Mouse (Mus musculus): ENCODE results near the gene Bdh2.

Gene Bdh2

DNA sequence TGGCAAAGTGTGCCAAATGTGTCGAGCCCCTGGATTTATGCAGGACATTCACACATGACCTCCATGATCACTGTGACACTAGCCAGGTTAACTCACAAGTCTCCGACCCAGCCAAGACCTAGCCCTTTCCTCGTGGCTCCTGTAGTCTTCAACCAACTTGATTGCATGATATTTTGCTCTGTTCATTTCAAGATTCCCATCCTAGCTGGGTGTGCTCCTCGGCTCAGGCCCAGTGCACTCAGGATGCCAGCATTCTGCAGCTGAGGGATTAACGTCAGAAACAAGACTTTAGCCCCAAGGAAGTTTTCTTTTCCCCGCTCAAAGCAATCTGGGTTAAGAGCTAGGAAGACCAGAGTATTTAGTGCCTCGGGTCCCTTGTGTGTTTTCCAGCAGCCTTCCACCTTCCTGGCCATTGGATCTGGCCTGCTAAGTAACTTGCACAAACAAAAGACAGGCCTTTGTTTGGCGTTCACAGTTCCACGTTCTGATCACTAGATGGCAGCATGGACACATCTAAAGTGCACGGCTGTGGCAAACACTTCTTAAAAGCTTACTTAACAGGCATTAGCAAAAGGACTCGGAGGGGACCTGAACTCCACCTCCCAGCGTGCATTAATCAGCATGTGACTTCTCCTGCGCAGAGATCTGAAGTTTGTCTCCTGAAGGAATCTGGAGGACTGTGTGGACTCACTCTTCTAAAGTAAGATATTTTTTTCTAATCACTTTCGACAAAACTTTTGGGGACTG lies at the start of gene Bdh2:
Gene Bdh2 (plus strand): TSS at position 553 of the 747 bp plus-strand sequence.
- peak; percentile 95 for DNase-seq

DNA sequence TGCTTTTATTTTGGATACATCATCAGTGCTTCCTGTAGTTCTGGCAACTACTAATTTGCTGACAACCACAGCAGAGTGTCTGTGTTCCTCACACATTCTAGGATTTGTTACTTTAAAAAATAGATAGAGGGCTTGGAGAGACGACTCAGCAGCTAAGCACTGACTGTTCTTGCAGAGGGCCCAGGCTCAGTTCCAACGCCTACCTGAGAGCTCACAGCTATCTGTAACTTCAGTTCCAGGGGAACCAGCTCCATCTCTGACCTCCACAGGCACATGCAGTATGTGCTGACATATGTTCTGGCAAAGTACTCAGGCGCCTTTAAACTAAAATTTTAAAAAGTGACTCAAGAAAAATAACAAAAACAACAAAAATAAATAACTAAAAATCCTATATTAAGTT lies 49.0 kb upstream of the Bdh2 start:
- no peak for DNase-seq

DNA sequence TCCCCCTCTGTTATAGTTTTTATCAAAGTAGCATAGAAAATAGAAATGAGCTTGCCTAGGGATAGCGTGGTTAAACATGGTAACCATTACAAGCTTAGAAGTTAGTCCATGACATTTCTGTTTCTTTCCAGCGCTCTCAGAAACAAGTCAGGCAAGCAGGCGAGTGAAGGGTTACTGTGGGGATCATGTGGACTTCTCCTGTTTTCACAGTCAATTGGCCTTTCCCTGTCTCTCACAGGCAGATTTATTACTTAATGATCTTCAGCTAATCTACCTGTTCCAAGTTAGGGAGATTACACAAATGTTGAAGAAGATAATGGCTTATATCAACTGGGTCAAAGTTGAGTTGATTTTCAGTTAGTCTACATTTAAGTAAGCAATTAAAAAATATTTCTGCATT lies 48.6 kb upstream of the Bdh2 start:
- DNase-seq = no peak

DNA sequence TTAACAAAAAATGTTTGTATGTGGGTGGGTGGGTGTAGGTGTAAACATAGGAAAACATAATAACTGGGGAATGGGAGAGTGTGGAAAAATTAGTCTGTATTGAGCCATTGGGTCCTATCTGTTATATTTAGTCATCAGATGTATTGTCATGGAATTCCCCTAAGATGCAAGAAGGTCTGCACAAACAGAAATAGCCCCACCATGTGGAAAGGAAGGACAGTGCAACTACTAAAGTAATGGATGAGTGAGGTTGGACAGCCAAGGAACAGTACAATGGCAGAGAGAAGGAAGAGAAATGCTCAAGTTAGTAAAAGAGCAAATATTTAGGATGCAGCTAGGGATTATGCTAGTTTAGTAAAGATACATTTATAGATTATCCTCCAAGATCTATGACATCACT lies 35.3 kb upstream of the Bdh2 start:
- DNase-seq = peak; percentile 18

DNA sequence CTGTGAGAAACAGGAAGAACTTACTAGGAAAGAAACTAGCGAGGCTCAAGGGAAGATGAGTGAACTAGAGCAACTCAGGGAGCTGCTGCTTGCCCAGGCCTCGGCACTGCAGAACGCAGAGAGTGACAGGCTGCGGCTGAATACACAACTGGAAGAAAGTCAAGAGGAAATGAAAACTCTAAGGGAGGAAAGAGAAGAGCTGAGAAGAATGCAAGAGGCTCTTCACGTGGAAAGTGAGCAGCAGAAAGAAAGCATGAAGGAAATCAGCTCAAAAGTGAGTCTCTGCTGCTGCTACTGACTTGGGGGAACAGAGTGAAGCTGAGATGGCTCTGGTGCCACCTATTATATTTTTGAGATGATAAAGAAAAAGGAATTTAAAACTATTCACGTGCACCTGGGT lies 34.2 kb upstream of the Bdh2 start:
- no peak for DNase-seq

DNA sequence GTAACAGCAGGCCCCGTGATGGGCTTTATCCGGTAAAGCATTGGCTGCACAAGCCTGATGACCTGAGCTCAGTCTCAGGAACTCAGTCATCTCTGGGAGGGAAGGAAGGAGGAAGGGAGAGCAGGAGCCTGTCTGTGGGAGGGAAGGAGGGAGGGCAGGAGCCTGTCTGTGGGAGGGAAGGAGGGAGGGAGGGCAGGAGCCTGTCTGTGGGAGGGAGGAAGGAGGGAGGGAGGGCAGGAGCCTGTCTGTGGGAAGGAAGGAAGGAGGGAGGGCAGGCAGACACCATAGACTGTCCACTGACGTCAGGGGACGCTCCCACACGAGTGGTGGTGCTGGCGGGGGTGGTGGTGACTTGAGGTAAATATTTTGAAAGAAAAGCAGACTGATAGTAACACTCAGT lies 31.9 kb upstream of the Bdh2 start:
- DNase-seq = no peak

DNA sequence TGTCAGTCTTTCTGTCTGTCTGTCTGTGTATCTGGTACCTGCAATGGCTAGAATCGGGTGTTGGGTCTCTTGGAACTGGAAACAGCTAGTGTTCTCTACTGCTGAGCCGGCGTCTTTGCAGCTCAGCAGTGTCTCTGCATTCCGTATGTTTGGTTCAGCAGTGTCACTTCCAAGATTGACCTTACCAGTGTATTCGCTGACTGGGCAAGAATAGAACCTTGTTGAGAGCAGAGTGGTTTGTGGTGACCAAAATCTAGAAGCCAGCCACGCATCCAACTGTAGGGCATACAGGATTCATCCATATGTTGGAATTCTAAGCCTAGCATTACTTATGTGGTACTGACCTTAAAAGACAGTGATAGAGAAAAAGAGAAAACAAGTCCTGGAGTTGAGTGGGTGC lies 29.2 kb upstream of the Bdh2 start:
- DNase-seq = no peak

DNA sequence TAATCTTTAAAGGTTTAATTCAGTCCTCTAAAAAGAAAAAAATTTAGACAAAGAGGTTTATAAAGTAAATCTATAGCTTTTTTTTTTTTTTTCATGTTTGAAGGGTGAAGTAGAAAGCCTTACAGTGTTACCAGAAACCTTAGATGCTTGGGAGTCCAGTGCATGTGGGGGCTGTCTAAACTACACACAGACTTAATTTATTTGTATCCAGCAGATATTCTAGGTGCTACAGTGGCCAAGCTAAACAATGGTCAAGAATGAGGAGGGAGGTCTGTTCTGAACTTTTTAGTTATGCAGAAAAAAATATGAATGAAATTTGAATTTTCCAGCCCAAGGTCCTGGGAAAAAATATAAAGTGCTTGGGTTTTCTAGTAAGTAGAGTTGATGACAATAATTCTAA lies 26.2 kb upstream of the Bdh2 start:
- no peak for DNase-seq

DNA sequence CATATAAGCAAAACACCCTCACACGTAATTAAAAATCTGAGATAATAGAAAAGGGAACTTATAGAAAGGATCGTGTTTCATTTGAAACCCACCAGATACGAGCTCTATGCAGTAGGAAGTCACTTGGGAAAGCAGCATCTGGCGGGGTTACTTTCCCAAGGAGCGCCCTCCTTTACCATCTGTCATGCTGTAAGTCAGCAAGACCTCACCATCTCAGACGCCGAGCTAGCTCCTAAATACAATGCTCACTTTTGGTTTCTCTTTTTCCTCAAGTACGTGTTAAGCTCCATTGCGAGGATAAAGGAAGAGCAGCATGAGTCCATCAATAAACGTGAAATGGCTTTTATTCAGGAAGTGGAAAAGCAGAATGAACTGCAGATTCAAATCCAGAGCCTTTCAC lies 22.1 kb upstream of the Bdh2 start:
- no peak for DNase-seq

DNA sequence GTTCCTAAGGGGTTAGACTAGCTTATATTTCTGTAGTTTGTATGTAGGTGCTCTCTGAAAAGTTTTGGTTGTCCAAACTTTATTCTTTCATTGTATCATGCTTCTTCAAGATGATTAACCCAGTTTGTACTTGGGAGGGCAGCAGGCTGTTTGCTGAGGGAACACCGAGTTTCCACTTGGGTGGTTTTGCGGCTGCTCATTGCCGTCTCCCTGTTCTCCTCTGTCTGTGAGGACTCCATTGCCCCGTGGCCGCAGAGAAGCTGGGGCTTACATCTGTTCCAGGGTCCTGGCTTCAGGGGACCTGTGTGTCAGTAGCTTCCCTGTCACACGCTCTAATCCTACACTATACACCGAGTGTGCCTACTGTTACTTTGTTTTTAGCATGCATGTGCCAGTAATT lies 20.8 kb upstream of the Bdh2 start:
- peak; percentile 68 for DNase-seq

DNA sequence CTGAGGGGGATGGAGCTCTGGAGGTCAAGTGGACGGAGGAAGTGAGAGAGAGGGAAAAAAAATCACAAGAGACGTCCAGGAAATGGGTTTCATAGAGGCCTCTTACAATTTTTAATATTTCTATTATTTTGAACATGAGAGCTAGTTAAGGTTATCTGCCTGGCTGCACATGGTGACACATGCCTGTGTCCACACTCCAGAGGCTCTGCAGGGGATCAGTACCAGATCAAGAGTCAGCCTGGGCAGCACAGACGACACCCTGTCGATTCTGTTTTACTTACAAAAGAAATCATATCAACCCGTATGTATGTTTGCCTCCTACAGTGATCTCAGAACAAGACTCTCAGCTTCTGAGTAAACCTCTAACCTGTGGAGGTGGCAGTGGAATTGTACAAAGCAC lies 12.4 kb upstream of the Bdh2 start:
- peak; percentile 59 for DNase-seq

DNA sequence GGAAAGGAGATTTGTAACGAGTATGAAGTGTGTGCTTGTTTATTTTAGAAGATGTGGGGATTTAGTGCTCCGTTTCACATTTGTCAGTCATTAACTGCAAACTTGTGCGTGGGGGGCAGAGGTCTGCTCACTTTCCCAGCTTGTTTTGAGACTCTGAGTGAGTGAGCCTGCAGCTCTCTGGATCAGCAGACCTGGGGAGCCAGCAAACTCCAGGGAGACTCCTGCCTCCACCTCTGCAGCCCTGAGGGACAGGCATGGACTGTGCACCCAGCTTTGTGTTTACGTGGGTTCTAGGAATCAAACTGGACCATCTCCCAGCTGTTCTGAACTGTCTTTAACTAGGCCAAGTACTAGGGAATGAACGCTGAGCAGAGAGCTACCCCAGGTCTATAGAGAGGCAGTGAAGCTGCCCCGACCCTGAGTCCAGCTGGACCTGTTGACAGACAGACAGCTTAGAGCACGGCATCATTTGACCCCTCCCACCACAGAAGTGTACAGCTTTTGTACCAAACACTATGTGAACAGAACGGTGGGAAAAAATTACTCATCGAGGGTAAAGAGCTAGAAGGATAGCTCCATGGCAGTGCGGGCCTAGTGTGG lies 11.5 kb upstream of the Bdh2 start:
- DNase-seq = peak; percentile 92

DNA sequence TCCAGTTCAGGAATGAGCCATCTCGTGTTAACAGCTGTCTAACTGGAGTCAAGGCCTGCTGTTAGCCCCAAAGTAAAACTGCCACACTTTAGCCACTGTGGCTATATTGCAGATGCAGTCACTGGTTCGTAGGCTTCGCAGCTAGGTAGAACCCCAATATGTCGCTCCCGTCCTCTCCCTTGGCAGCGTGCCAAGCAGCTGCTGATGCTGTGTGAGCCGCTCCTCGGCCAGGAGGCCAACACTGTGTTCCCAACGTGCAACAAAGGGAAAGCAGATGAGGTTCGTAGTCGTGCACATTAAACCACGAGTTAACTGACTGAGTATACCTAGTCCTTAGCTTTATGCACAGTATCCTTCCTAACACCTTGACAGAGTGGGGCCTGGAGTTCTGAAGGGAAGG lies 8.4 kb upstream of the Bdh2 start:
- no peak for DNase-seq

DNA sequence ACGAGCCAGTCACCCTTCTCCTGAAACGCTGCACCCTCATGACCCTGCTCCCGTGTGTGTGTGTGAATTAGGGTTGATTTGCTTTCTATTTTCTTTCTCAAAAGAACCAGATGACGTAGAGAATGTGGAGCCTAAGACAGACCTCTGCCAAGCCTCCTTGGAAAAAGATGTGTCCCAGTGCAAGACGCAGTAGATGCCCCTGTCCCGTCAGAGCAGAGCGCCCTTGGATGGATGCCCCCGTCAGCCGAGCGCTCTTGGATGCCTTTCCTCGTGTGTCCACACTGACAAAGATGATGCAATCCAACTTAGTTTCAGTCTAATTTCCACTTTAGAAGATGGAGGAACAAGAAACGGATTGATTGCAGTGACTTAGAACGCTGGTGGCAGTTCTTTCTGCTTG lies 8.0 kb upstream of the Bdh2 start:
- no peak for DNase-seq

DNA sequence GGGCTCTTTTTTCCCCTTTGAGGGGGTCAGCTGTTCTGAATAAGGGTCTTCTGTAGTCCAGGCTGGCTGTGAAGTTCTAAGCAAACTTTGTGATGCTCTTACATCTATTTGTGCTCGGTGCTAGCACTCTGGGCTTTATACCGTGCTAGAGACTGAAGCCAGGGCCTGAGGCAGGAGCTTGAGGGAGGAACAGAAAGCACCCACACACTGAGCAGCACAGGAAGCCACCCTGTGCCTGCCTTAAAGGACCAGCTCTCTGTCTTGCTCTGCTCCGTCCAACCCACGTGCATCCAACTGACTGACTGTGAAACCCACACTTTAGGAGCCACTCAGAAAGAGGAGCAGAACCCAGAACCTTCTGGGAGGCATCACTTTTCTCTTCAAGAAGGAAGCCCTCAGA lies 861 bp upstream of the Bdh2 start:
- no peak for DNase-seq

DNA sequence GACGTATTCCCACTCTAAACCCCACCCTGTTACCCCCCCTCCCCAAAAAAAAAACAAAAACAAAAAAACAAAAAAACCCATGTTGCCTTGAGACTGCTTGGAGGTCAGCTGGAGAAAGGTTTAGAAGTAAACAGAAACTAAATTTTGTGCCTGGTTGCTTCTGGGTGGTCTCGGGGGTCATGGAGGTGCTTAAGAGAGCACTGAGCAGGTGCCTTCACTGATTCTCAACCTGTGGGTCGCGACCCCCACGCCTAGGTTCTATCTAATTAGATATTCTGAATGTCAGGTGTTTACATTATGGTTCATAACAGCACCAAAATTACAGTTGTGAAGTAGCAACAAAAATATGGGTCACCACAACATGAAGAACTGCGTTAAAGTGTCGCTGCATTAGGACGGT lies 680 bp downstream of the Bdh2 start:
- DNase-seq = no peak

DNA sequence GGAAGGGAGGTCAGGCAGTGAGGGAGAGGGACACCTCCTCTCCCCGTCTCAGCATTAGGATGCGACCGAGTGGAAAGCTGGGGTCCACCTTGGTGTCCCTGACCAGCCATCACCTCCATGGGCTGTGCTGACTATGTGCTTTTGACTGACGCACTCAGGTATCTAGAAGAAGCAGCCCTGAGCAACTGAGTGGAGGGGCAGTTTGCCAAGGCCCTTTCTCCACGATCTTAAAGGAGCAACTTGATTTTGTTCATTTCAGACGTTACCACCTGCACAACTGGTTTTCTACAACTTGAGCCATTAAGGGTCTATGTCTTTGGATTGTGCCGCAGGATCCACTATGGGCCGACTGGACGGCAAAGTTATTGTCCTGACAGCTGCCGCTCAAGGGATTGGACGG lies 4.2 kb downstream of the Bdh2 start:
- no peak for DNase-seq

DNA sequence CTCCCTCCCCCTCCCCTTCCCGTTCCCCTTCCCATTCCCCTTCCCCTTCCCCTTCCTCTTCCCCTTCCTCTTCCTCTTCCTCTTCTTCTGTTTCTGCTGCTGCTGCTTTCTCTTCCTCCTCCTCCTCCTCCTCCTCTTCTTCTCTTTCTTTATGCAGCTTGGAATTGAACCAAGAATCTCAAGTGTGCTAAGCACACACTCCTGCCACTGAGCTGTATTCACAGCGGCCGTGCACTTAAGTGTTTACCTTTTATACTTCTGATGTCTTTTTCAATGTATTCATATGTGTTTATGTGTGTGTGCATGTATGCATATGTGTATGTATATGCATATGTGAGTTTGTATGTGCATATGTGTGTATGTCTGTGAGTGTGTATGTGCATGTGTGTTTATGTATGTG lies 4.8 kb downstream of the Bdh2 start:
- DNase-seq = no peak

DNA sequence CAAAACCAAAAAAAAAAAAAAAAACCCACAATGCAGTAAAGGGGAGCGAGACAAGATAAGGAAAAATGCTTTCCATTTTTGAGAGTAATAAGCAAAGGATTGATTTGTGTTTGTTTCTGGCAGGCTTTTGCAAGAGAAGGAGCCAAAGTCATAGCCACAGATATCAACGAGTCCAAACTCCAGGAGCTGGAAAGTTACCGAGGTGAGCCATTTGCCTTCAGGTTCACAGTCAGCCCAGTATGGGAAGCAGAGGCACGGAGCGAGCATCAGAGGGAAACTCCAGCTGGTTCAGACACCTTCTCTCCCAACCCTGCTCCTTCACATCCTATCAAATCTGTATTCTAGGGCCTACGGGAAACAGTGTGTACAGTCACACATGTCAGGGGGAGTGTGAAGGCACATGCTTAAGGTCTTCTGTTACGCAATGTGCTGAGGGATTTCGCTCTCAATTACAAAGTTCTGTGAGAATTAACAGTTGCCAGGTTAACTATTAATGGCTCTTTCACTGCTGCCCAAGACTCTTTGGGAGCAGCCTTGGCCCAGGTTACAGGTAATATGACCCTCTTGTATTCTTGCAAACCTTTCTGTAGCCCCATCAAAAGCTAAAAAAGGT lies 7.2 kb downstream of the Bdh2 start:
- DNase-seq = peak; percentile 92

DNA sequence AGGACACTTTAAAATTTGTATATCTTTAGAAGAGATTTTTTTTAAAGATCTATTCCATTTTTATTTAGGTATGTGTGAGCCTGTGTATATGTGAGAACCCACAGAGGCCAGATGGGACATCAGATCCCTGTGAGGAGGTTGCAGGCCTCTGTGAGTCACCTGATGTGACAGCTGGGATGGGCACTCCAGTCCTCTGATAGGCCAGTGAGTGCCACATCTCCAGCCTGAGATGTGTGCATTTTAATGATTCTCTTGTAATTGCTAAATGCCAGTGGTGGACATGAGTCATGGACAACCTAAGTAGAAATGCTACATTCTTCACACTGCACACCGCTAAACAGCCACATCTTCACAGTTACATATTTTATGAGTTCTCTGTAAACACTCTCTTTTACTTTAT lies 8.1 kb downstream of the Bdh2 start:
- no peak for DNase-seq

DNA sequence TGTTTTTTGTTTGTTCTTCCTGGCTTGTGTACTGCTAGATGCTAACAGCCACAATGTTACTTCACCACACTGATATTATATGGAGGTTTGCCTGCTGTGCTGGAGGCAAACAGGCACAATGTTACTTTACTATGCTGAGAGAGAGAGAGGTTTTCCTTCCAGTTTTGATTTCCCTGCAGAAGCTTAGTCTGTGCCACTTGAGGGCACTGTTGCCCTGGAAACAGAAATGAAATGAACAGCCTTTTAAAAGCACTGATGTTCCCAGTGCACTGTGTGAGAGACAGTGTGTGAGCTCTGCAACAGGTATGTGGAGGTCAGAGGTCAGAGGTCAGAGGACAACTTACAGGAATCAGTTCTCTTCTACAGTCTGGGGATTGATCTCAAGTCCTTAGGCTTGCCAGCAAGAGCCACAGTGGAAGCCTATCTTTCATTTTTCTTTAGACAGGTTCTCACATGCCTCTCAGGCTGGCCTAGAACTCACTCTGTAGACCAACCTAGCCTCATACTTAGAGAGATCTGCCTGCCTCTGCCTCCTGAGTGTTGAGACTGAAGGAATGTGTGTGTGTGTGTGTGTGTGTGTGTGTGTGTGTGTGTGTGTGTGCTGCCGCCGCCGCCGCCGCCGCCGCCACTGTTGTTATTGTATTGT lies 9.4 kb downstream of the Bdh2 start:
- peak; percentile 57 for DNase-seq

DNA sequence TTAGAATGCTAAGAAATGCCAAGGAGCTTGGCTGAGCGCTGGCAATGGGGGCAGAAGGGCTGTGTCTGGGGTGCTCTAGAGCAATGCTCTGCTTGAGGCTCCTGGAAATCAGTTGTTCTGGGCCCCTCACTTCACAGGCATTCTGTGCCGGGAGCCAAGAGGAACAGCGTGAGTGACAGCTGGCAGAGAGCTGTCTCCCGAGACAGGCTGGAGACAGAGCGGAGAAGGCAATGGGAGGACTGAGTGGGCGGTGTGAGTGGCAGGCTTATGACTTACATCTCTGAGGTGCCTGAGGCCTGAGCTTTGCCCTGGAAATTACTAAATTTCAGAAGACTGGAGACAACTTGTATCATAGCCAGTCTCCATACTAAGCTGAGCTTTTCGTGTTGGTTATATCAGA lies 12.7 kb downstream of the Bdh2 start:
- DNase-seq = no peak

DNA sequence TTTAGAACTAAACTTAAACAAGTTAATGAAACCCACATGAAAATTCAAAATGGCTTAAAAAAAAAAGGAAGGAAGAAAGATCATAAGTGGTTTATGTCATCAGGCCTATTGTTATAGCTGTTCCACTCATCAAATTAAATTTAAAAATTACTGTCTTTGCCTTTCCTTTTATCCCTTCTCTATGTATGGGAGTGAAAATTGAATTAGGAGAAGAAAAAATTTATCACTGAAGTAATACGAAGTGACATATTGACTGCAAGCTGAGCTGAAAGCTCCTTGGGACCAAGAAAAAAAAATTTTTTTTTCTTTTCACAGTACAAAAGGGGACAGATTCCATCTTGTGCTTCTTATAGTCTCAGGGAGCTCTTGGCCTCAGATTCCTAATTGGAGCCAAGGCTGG lies 14.5 kb downstream of the Bdh2 start:
- DNase-seq = no peak

DNA sequence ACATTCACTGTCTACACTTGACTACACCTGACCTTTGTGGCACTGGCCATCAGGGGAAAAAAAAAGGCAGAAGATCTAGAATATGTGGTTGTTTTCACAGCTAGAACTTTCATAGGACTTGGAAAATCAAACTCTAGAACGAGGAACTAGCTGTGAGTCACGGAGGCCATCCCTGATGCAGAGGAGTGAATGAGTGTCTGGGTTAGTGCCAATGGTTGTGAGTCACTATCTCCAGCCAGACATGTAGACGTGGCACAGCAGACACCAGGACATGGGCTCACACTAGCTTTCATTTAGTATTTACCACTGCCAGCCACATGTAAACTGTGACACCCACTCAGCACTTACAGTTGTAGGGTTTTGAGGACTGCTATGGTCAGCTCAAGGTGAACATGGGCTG lies 17.5 kb downstream of the Bdh2 start:
- no peak for DNase-seq
